ENCODE assay signal across 25 mouse cellular contexts in genomic region chr6:87063586-87063985, GRCm38 (mm10). TPM values are rescaled to one million over a fixed set of nuclear protein-coding genes. Genes with fewer than 3 reads are reported as not detected.
DNase-seq lines count a peak whose midpoint lies in the region; ATAC-seq lines count a peak whose summit lies in the region.
"Had no signal": no experiment of that assay in that cellular context is flagged by ENCODE, and none has a peak within 500 bp of the region (broad histone marks: within the 10 kb centered on the region; RNA-seq: fewer than 3 reads in every experiment).

No protein-coding gene starts in this region.

- peaks cover 96% of the 10 kb centered on the region for H3K36me3 ChIP-seq in heart, embryonic 14.5 days (ENCODE audit: control insufficient read depth, insufficient read depth, low read length)
- H3K36me3 ChIP-seq in midbrain, embryonic 11.5 days (ENCODE audit: control insufficient read depth, insufficient read depth, low read length), result peaks cover 8% of the 10 kb centered on the region; the same call in 1 of the 2 replicates
- peaks cover 82% of the 10 kb centered on the region for H3K36me3 ChIP-seq in midbrain, embryonic 14.5 days (ENCODE audit: control insufficient read depth, insufficient read depth, low read length)

- H3K4me3 ChIP-seq in heart, embryonic 14.5 days (ENCODE audit: control insufficient read depth in 1 of 2, insufficient read depth in 1 of 2, low read depth in 1 of 2, low read length in 2 of 2), result no peak overlapping the region
- no peak overlapping the region for H3K4me3 ChIP-seq in midbrain, embryonic 11.5 days (ENCODE audit: low read depth, low read length)
- no peak overlapping the region for H3K4me3 ChIP-seq in midbrain, embryonic 14.5 days (replicated peaks; ENCODE audit: low read depth, low read length)

- H3K4me1 ChIP-seq in heart, embryonic 14.5 days (ENCODE audit: control insufficient read depth in 2 of 2, insufficient read depth in 2 of 2, low read length in 2 of 2), result no peaks in the 10 kb centered on the region
- no peaks in the 10 kb centered on the region for H3K4me1 ChIP-seq in midbrain, embryonic 11.5 days (ENCODE audit: control insufficient read depth, insufficient read depth, low read length)
- H3K4me1 ChIP-seq in midbrain, embryonic 14.5 days (ENCODE audit: control insufficient read depth, insufficient read depth, low read length), result no peaks in the 10 kb centered on the region

- no peak overlapping the region for H3K27ac ChIP-seq in heart, embryonic 14.5 days (replicated peaks in 1 of 2; ENCODE audit: control insufficient read depth in 1 of 2, insufficient read depth in 1 of 2, low read depth in 2 of 2, low read length in 2 of 2)
- no peak overlapping the region for H3K27ac ChIP-seq in midbrain, embryonic 11.5 days (ENCODE audit: low read depth, low read length)
- H3K27ac ChIP-seq in midbrain, embryonic 14.5 days (replicated peaks; ENCODE audit: low read depth, low read length), result no peak overlapping the region

- H3K9me3 ChIP-seq in heart, embryonic 14.5 days (ENCODE audit: control insufficient read depth, low read length), result no peaks in the 10 kb centered on the region
- H3K9me3 ChIP-seq in midbrain, embryonic 11.5 days (ENCODE audit: control insufficient read depth, low read length), result no peaks in the 10 kb centered on the region
- H3K9me3 ChIP-seq in midbrain, embryonic 14.5 days (ENCODE audit: control insufficient read depth, low read length), result no peaks in the 10 kb centered on the region
- H3K9me3 ChIP-seq: G1E had no signal

- H3K4me2 ChIP-seq in heart, embryonic 14.5 days (ENCODE audit: low read length), result no peak overlapping the region
- no peak overlapping the region for H3K4me2 ChIP-seq in midbrain, embryonic 11.5 days
- no peak overlapping the region for H3K4me2 ChIP-seq in midbrain, embryonic 14.5 days (ENCODE audit: low read length)

- no peak for ATAC-seq in heart, embryonic 14.5 days (ENCODE audit: insufficient number of reproducible peaks, insufficient read depth, low FRiP score, low read depth)
- no peak for ATAC-seq in midbrain, embryonic 11.5 days (ENCODE audit: low FRiP score)
- no peak for ATAC-seq in midbrain, embryonic 14.5 days (ENCODE audit: low FRiP score, low TSS enrichment)
- ATAC-seq: activated CD4-positive, CD25-positive, alpha-beta regulatory T cell, adult 4 months; CD4-positive, CD25-positive, alpha-beta regulatory T cell, adult 4 months; Patski had no signal

- DNase-seq in heart, adult 11 months, result peak; percentile 76
- no peak for DNase-seq in heart, postnatal 36 days
- no peak for DNase-seq in heart, postnatal 25 days (ENCODE audit: low spot score)
- DNase-seq in midbrain, embryonic 11.5 days (ENCODE audit: low spot score, missing footprints), result peak; percentile 77
- DNase-seq in midbrain, embryonic 14.5 days, result no peak
- DNase-seq: adrenal gland, adult 2 months; adrenal gland, adult 8-10 months; adrenal gland, postnatal 10 days; adrenal gland, postnatal 14 days; adrenal gland, postnatal 25 days; adrenal gland, postnatal 36 days; B cell, adult 2 months; cerebellum, adult 11 months; cerebellum, adult 11-12 months; cerebellum, adult 18-20 months had no signal

- H3K9ac ChIP-seq in heart, embryonic 14.5 days (ENCODE audit: low read length), result peak overlapping the region; percentile 11; the same call in 1 of the 2 replicates
- no peak overlapping the region for H3K9ac ChIP-seq in midbrain, embryonic 11.5 days (ENCODE audit: low read length)
- H3K9ac ChIP-seq in midbrain, embryonic 14.5 days (replicated peaks; ENCODE audit: low read length), result no peak overlapping the region

- no peaks in the 10 kb centered on the region for H3K27me3 ChIP-seq in heart, embryonic 14.5 days (ENCODE audit: control insufficient read depth, insufficient read depth, low read length)
- H3K27me3 ChIP-seq in midbrain, embryonic 11.5 days (ENCODE audit: control insufficient read depth, insufficient read depth, low read length), result no peaks in the 10 kb centered on the region
- H3K27me3 ChIP-seq in midbrain, embryonic 14.5 days (ENCODE audit: control insufficient read depth, insufficient read depth, low read length), result no peaks in the 10 kb centered on the region
- H3K27me3 ChIP-seq: CH12.LX, Patski had no signal

- WGBS in heart, embryonic 14.5 days, result 89% methylated on average over 4 of the region's 4 CpGs
- 91% methylated on average over 4 of the region's 4 CpGs for WGBS in midbrain, embryonic 11.5 days
- 94% methylated on average over 4 of the region's 4 CpGs for WGBS in midbrain, embryonic 14.5 days

- intact Hi-C loops in heart, postnatal 36 days (cut with DNase I), result no loop called here
- intact Hi-C loops in heart, postnatal 25 days (cut with DNase I), result no loop called here

RNA-seq across cellular contexts. Expression of gene Gfpt1, which starts 20.9 kb away (rescaled TPM):
- 10 to 100 TPM; 13.0 to 15.6 TPM for total RNA-seq in heart, postnatal 36 days (2021)
- polyA plus RNA-seq in heart, embryonic 14.5 days (2014; fragmentation: Nextera tagmentation; extraction: Ambion mirVana), result 12.3 and 13.4 TPM in 2 replicates
- total RNA-seq in heart, postnatal 25 days (2021), result 10 to 100 TPM; 14.8 to 17.7 TPM
- 14.1 and 14.2 TPM in 2 replicates for polyA plus RNA-seq in midbrain, embryonic 11.5 days (2014; fragmentation: Nextera tagmentation; extraction: Ambion mirVana)
- polyA plus RNA-seq in midbrain, embryonic 14.5 days (2014; fragmentation: Nextera tagmentation; extraction: Ambion mirVana), result 27.3 and 27.8 TPM in 2 replicates

RNA-seq across cellular contexts. Expression of gene D6Ertd527e, which starts 41.0 kb away (rescaled TPM):
- total RNA-seq in heart, postnatal 36 days (2021), result not detected
- polyA plus RNA-seq in heart, embryonic 14.5 days (2014; fragmentation: Nextera tagmentation; extraction: Ambion mirVana), result 0.13 TPM in 1 of 2 replicates, not detected in the other
- not detected for total RNA-seq in heart, postnatal 25 days (2021)
- polyA plus RNA-seq in midbrain, embryonic 11.5 days (2014; fragmentation: Nextera tagmentation; extraction: Ambion mirVana), result 0.19 TPM in 1 of 2 replicates, not detected in the other
- polyA plus RNA-seq in midbrain, embryonic 14.5 days (2014; fragmentation: Nextera tagmentation; extraction: Ambion mirVana), result 0.23 TPM in 1 of 2 replicates, not detected in the other
- total RNA-seq: adrenal gland, adult 18-20 months; adrenal gland, adult 2 months; adrenal gland, postnatal 14 days; adrenal gland, postnatal 36 days; ES-E14; MEL had no signal
- polyA plus RNA-seq: C2C12; CD4-positive, CD25-positive, alpha-beta regulatory T cell, adult 4 months; Patski had no signal

RNA-seq across cellular contexts. Expression of gene Nfu1, which starts 54.5 kb away (rescaled TPM):
- 10 to 100 TPM; 71.5 to 72.8 TPM for total RNA-seq in heart, postnatal 36 days (2021)
- polyA plus RNA-seq in heart, embryonic 14.5 days (2014; fragmentation: Nextera tagmentation; extraction: Ambion mirVana), result 104 and 108 TPM in 2 replicates
- 10 to 100 TPM; 68.6 to 72.6 TPM for total RNA-seq in heart, postnatal 25 days (2021)
- polyA plus RNA-seq in midbrain, embryonic 11.5 days (2014; fragmentation: Nextera tagmentation; extraction: Ambion mirVana), result 89.9 and 91.8 TPM in 2 replicates
- 130 and 158 TPM in 2 replicates for polyA plus RNA-seq in midbrain, embryonic 14.5 days (2014; fragmentation: Nextera tagmentation; extraction: Ambion mirVana)

Comparison
In these comparisons a context has a peak if more than half of its experiments do, and no peak if none do; other contexts are left out.
1. DNase-seq: peak in heart, adult 11 months (single experiment) and midbrain, embryonic 11.5 days (single experiment); none in heart, postnatal 36 days (0 of 2), heart, postnatal 25 days (single experiment) and midbrain, embryonic 14.5 days (single experiment).